Mouse (Mus musculus) heart, postnatal 25 days (tissue): ENCODE measurements around the gene Plek. TPM values are rescaled to one million over a fixed set of nuclear protein-coding genes. Genes with fewer than 3 reads are reported as not detected.

ENCODE experiments used
- DNase-seq: peaks from one replicate; pipeline ENCODE4 v3.0.0; 2022; ENCODE audit warnings: low spot score
- intact Hi-C: fragments of 180-260 bp; cut with DNase I; formaldehyde crosslinking; loops from one replicate; pipeline ENCODE4 v1.15.1; 2025
- total RNA-seq, 2 experiments: library from RNA; stranded (reverse); gene quantifications; 2 replicates each; pipeline ENCODE4 v1.2.3; 2021

Plek gene
- total RNA-seq, 2 experiments from 2014 or later: 4.5 to 4.6 TPM

GRCm38 (mm10) chr11:17002739-17003373 is 49.3 kb downstream of the Plek start:
- no peak for DNase-seq
- intact Hi-C loops: no loop called here

DNA sequence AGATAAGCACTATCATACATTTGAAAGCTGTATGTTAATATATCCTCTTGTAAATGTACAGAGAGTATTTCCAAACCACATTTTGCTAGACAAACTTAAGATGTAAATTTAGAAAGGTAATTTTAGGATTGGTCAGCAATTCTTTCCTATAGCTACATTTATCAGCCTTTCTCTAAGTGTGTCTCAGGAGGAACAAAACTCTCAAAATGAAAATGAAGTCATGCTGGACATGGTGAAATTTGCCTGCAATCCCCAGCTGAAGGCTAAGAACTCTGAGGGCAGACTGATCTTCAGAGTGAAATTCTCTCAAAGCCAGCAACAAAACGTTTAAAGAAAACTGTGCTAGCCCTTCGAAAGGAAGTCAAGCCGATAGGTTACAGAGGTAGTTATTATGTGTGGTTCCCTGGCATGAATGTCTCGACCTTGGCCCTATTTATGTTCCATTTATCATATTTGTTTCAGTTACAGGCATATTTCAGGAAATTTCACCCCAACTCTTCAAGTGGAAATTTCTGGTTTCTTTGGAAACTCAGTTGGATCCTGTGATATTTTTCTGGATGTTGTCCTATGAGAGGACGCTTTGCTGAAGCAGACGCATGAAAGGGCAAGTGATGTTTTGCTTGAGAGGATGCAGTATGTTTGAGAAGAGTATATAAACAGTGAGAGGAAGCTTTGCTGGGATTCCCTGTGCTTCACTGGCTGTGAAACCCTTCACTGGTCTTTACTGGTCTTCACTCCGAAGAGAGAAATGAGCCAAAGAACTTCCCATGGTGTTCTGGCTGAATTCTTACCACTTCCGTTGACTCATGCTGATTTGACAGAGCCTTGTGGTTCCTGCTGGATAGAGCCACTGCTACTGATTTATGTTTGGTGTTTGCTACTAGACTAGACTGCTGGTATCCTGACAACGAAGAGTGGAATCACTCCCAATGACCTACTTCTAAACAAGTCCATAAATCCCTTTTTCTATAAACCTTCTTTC is 51.5 kb downstream of the Plek start:
- intact Hi-C loops: no loop called here

GRCm38 (mm10) chr11:16999933-17000332 is 52.2 kb downstream of the Plek start:
- intact Hi-C loops: no loop called here
- no peak for DNase-seq

More for the DNA sequence above, 51.5 kb downstream of the Plek start:
- no peak for DNase-seq

- intact Hi-C loops: no loop called here
- no peak for DNase-seq
These were observed 52.8 kb downstream of the Plek start for GRCm38 (mm10) chr11:16999387-16999786.

DNA sequence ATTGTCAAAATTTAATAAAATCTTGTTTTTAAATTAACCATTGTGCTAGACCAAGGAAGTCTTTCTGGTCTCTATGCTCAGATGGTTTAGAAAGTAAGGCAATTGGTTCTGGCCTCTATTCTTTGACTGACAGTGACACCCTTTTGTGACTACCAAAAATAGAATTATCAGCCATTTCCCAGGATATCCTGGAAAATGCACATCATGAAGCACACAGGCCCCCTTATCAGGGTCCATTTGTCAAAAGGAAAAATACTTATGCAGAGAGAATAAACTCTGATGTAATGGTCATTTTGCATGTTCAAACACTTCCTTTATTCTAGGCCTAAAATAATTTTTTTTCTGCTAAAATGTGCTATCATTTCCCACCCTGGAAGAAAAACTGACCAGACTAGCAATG is 54.7 kb downstream of the Plek start:
- intact Hi-C loops: no loop called here
- no peak for DNase-seq

- intact Hi-C loops: no loop called here
- no peak for DNase-seq
These were observed 55.4 kb downstream of the Plek start for GRCm38 (mm10) chr11:16996818-16997217.

DNA sequence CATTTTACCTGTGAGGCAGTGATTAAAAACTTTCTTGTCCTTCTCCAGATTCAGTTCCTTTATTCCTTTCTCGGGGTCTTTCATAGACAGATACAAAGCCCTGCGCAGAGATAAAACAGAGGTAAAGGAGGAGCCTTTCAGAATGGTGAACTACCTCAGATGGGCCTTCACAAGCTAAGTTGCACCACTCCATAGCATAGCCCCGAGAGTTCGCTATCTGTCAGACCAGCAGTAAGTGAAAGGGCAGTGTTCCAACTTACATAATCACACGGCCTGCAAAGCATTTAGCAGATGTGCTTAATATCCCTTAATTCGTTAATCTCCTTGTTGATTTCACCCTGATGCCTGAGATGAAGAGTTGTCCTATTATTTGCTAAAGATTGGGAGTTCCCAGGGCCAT is 59.3 kb downstream of the Plek start:
- intact Hi-C loops: no loop called here
- DNase-seq: no peak

GRCm38 (mm10) chr11:16989885-16990284 is 62.3 kb downstream of the Plek start:
- DNase-seq: no peak
- intact Hi-C loops: no loop called here

- no peak for DNase-seq
- intact Hi-C loops: no loop called here
These were observed 64.3 kb downstream of the Plek start for GRCm38 (mm10) chr11:16987745-16988328.

GRCm38 (mm10) chr11:16986550-16987187 is 65.5 kb downstream of the Plek start:
- no peak for DNase-seq
- intact Hi-C loops: no loop called here

DNA sequence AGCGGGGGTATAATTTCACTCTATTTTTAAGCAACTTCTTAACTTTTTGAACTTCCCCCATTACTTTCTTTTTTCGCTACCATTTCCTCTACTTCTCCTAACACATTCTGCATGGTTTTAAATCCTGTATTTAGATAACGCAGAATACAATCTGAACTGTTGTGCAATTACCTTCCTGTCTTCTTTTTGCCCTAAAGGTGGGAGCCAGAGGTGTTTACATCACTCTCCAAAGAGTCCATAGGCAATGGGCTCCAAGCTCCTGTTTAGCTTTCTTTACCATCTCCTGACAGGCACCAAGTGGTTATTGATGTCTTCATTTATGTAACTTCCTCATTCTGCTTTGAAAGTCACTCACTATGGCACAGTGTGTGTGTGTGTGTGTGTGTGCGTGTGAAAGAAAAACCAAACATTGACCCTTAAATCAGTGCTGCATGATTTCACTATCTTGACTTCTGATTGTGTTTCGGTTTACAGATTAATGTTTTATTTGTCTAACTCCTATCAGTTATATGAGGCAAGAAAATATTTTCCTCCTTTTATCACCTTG is 73.9 kb downstream of the Plek start:
- intact Hi-C loops: no loop called here
- no peak for DNase-seq

- intact Hi-C loops: no loop called here
- DNase-seq: no peak
These were observed 74.6 kb downstream of the Plek start for GRCm38 (mm10) chr11:16977611-16978010.

DNA sequence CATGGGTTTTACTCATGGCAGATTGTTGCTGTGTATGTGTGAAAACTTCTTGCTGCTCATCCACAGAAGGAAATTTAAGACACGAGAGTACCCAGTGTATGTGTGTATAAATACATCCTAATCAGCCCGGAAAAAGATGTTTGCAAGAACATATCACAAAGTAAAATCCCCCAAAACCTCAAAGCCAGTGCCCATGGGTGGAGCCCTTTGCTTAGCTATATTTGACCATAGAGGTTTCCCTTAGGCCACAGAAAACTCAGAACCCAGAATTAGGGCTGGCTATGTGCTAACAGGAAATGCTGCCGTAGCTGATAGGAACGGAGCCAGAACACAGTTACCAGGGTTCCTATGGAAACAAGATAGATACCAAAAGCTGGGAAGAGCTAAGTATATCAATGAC is 75.2 kb downstream of the Plek start:
- DNase-seq: no peak
- intact Hi-C loops: no loop called here

DNA sequence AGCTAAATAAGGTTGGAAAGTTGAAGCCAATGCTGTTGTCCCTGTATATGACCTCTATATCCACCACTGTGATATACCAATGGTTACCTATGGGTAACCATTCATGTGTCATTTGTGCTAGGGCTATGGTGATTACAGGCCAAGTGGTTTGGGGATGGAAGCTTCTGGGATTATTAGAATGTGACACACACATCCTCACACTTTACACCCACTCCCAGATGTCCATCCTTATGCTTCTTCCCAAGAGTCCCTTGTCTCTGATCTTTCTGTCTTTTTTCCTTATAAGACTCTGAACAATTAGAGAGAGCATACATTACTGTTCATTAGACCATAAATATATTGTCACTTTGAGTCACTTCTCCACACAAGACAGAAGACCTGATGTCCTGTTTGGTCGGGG is 79.1 kb downstream of the Plek start:
- DNase-seq: no peak
- intact Hi-C loops: no loop called here

DNA sequence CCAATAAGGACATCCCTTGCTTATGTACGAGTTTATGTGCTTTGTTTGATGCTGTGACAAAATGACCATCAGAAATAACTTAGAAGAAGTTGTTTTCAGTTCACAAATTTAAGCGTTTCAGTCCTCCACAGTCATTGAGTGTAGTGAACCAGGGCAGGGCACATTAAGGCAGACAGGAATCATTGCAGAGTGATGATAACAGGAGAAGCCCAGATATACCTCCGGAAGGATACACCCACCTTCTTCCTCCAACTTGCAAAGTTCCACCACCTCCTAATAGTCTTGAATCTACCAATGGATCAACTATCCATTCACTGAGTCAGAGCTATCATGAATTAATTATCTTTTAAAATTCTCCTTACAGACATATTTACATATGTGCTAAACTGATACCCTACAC is 80.2 kb downstream of the Plek start:
- intact Hi-C loops: no loop called here
- DNase-seq: no peak

- intact Hi-C loops: no loop called here
- DNase-seq: no peak
These were observed 82.5 kb downstream of the Plek start for GRCm38 (mm10) chr11:16969650-16970049.

DNA sequence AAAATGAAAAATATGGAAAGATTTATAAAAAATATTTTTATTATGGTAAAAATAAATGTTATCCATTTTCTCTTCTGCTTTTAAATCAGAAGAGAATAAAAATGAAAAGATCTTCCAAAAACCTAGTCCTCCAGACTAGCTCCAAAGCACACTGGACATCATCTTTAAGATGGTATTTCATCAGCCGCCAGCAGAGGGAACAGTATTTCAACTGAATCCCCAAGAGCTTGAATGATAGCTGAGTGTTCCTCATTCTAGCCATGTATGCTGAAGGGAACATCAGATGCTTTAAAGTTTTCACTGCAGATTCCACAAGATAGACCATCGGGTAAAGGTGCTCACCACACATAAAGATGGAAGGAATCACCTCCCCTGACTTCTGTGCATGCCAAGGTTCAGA is 84.4 kb downstream of the Plek start:
- no peak for DNase-seq
- intact Hi-C loops: no loop called here

GRCm38 (mm10) chr11:16958520-16958919 is 93.7 kb downstream of the Plek start:
- DNase-seq: no peak
- intact Hi-C loops: no loop called here

DNA sequence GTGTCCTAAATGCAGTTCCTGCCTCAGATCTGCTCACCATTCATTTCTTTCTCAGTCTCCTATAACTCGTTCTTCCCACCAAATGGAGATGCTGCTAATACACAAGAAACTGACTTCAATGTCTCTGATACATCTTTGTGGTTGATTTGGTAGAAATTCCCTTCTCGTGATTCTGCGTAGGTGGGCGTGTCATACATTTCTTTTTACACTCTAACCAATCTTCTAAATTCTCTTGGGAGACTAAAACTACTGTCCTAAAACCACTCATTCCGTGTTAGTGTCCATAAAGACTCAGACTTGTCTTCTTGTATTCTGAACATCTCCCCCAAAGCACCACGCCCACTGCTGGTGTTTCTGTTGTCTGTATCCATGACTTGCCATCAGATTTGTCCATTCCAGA is 95.2 kb downstream of the Plek start:
- intact Hi-C loops: no loop called here
- DNase-seq: no peak
